Mouse (Mus musculus): Measurements from ENCODE around the gene Arvcf.

GRCm38 (mm10) chr16:18400472-18401216, 52.7 kb downstream of the Arvcf start:
- TF ChIP-seq CTCF (IDR thresholded peaks at IDR 0.05; ENCODE audit: low read depth) (no peak), EP300 (IDR thresholded peaks at IDR 0.05; ENCODE audit: low read depth) (no peak)

All from liver, postnatal 0 days (tissue).